Mouse (Mus musculus): Measurements from ENCODE around the gene R3hdm2.
A peak's percentile ranks its signal among the peaks of the same experiment; 100 is the strongest.

R3hdm2 gene

GRCm38 (mm10) chr10:127491128-127491512 is 111.0 kb downstream of the R3hdm2 start:
- no peak for DNase-seq (ENCODE audit: low spot score in 2 of 2)

GRCm38 (mm10) chr10:127492118-127492517 is 112.0 kb downstream of the R3hdm2 start:
- DNase-seq (ENCODE audit: low spot score in 2 of 2) = no peak

- no peak for DNase-seq (ENCODE audit: low spot score in 2 of 2)
These were observed 116.0 kb downstream of the R3hdm2 start for GRCm38 (mm10) chr10:127496156-127496555.

GRCm38 (mm10) chr10:127499516-127499915 is 119.4 kb downstream of the R3hdm2 start:
- no peak for DNase-seq (ENCODE audit: low spot score in 2 of 2)

- no peak for DNase-seq (ENCODE audit: low spot score in 2 of 2)
These were observed 119.9 kb downstream of the R3hdm2 start for GRCm38 (mm10) chr10:127500042-127500441.

- DNase-seq (ENCODE audit: low spot score in 2 of 2) = no peak
These were observed 121.1 kb downstream of the R3hdm2 start, which contains the start of gene Stac3 for GRCm38 (mm10) chr10:127500894-127501893. Stac3 (plus strand) TSS chr10:127501686.

GRCm38 (mm10) chr10:127508239-127508638 is 128.1 kb downstream of the R3hdm2 start:
- DNase-seq (ENCODE audit: low spot score in 2 of 2) = peak; percentile 51 to 72

- peak; percentile 72 to 84 for DNase-seq (ENCODE audit: low spot score in 2 of 2)
These were observed 129.1 kb downstream of the R3hdm2 start for GRCm38 (mm10) chr10:127509051-127509836.

GRCm38 (mm10) chr10:127509837-127510701 is 129.9 kb downstream of the R3hdm2 start:
- DNase-seq (ENCODE audit: low spot score in 2 of 2) = no peak

GRCm38 (mm10) chr10:127510895-127511617 is 130.9 kb downstream of the R3hdm2 start:
- no peak for DNase-seq (ENCODE audit: low spot score in 2 of 2)

GRCm38 (mm10) chr10:127511634-127512306 is 131.6 kb downstream of the R3hdm2 start:
- DNase-seq (ENCODE audit: low spot score in 2 of 2) = no peak

GRCm38 (mm10) chr10:127512307-127512666 is 132.2 kb downstream of the R3hdm2 start:
- DNase-seq (ENCODE audit: low spot score in 2 of 2) = no peak

- DNase-seq (ENCODE audit: low spot score in 2 of 2) = peak; percentile 86 to 91
These were observed 132.7 kb downstream of the R3hdm2 start for GRCm38 (mm10) chr10:127512813-127513212.

GRCm38 (mm10) chr10:127513501-127514091 is 133.5 kb downstream of the R3hdm2 start:
- DNase-seq (ENCODE audit: low spot score in 2 of 2) = no peak

- DNase-seq (ENCODE audit: low spot score in 2 of 2) = no peak
These were observed 134.1 kb downstream of the R3hdm2 start for GRCm38 (mm10) chr10:127514111-127514698.

- no peak for DNase-seq (ENCODE audit: low spot score in 2 of 2)
These were observed 134.6 kb downstream of the R3hdm2 start, which contains the start of gene Ndufa4l2 for GRCm38 (mm10) chr10:127514764-127515163. Ndufa4l2 (plus strand) TSS chr10:127514967.

- no peak for DNase-seq (ENCODE audit: low spot score in 2 of 2)
These were observed 135.3 kb downstream of the R3hdm2 start for GRCm38 (mm10) chr10:127515271-127515982.

- DNase-seq (ENCODE audit: low spot score in 2 of 2) = no peak
These were observed 135.9 kb downstream of the R3hdm2 start for GRCm38 (mm10) chr10:127515983-127516459.

Measured in spleen, postnatal 14 days (tissue).